Mouse (Mus musculus): ENCODE results near the gene Nfkbib. TPM values are rescaled to one million over a fixed set of nuclear protein-coding genes. Genes with fewer than 3 reads are reported as not detected.
A peak's percentile ranks its signal among the peaks of the same experiment; 100 is the strongest.

Nfkbib gene
- total and polyA plus RNA-seq, 2 experiments from 2014 or later, result 18.0 to 59.8 TPM

- H3K4me1 ChIP-seq (ENCODE audit: insufficient read depth), result no peaks in the 10 kb centered on the region
- no peak overlapping the region for H3K9ac ChIP-seq
- no peak overlapping the region for H3K4me3 ChIP-seq (ENCODE audit: low read depth, low read length)
- H3K4me2 ChIP-seq (ENCODE audit: low read depth), result no peak overlapping the region
- H3K9me3 ChIP-seq (ENCODE audit: low read length), result no peaks in the 10 kb centered on the region
- DNase-seq, result no peak
- no peak overlapping the region for H3K27ac ChIP-seq (ENCODE audit: low read depth, low read length)
- no peak for TF ChIP-seq CTCF (IDR thresholded peaks at IDR 0.05; ENCODE audit: low read depth)
- no peaks in the 10 kb centered on the region for H3K27me3 ChIP-seq (ENCODE audit: insufficient read depth, low read length)
- ATAC-seq, result no peak
- 96% methylated on average over 2 of the region's 2 CpGs for WGBS
- H3K36me3 ChIP-seq (ENCODE audit: insufficient read depth), result no peaks in the 10 kb centered on the region
These were observed 47.7 kb downstream of the Nfkbib start for GRCm38 (mm10) chr7:28719650-28720049.

GRCm38 (mm10) chr7:28719159-28719558, 48.2 kb downstream of the Nfkbib start:
- Histone ChIP-seq H3K36me3 (ENCODE audit: insufficient read depth) (no peaks in the 10 kb centered on the region), H3K4me2 (ENCODE audit: low read depth) (no peak overlapping the region), H3K9ac (no peak overlapping the region), H3K27me3 (ENCODE audit: insufficient read depth, low read length) (no peaks in the 10 kb centered on the region), H3K4me1 (ENCODE audit: insufficient read depth) (no peaks in the 10 kb centered on the region), H3K9me3 (ENCODE audit: low read length) (no peaks in the 10 kb centered on the region), H3K4me3 (ENCODE audit: low read depth, low read length) (no peak overlapping the region), H3K27ac (ENCODE audit: low read depth, low read length) (no peak overlapping the region)
- no peak for ATAC-seq
- no peak for TF ChIP-seq CTCF (IDR thresholded peaks at IDR 0.05; ENCODE audit: low read depth)
- WGBS, result 62% methylated on average over 4 of the region's 4 CpGs
- no peak for DNase-seq

- Histone ChIP-seq H3K27ac (ENCODE audit: low read depth, low read length) (no peak overlapping the region), H3K27me3 (ENCODE audit: insufficient read depth, low read length) (no peaks in the 10 kb centered on the region), H3K36me3 (ENCODE audit: insufficient read depth) (no peaks in the 10 kb centered on the region), H3K4me2 (ENCODE audit: low read depth) (no peak overlapping the region), H3K9ac (no peak overlapping the region), H3K9me3 (ENCODE audit: low read length) (no peaks in the 10 kb centered on the region), H3K4me3 (ENCODE audit: low read depth, low read length) (no peak overlapping the region), H3K4me1 (ENCODE audit: insufficient read depth) (no peaks in the 10 kb centered on the region)
- DNase-seq (no peak), ATAC-seq (no peak)
- no peak for TF ChIP-seq CTCF (IDR thresholded peaks at IDR 0.05; ENCODE audit: low read depth)
- WGBS, result 86% methylated on average over 10 of the region's 10 CpGs
These were observed 49.6 kb downstream of the Nfkbib start for GRCm38 (mm10) chr7:28717726-28718125.

- Histone ChIP-seq H3K9ac (peak within 1 kb of the TSS; percentile 58), H3K4me3 (ENCODE audit: low read depth, low read length) (peak within 1 kb of the TSS; percentile 38), H3K4me2 (ENCODE audit: low read depth) (peak within 1 kb of the TSS; percentile 76), H3K36me3 (ENCODE audit: insufficient read depth) (no peaks in the 10 kb centered on the region), H3K9me3 (ENCODE audit: low read length) (no peaks in the 10 kb centered on the region), H3K4me1 (ENCODE audit: insufficient read depth) (no peaks in the 10 kb centered on the region), H3K27ac (ENCODE audit: low read depth, low read length) (no peak within 1 kb of the TSS), H3K27me3 (ENCODE audit: insufficient read depth, low read length) (no peaks in the 10 kb centered on the region)
- peak; percentile 43 for DNase-seq
- ATAC-seq, result peak; percentile 77
- TF ChIP-seq CTCF (IDR thresholded peaks at IDR 0.05; ENCODE audit: low read depth), result no peak
- 3% methylated on average over 36 of the region's 36 CpGs for WGBS
These were observed 50.6 kb downstream of the Nfkbib start, which contains the start of gene Fbxo17 for GRCm38 (mm10) chr7:28716590-28717281. Fbxo17 (plus strand) TSS chr7:28716804.

- DNase-seq (no peak), ATAC-seq (0 out of 2 replicates have a peak, but pooled peaks have one; percentile 28)
- Histone ChIP-seq H3K27ac (ENCODE audit: low read depth, low read length) (no peak overlapping the region), H3K4me1 (ENCODE audit: insufficient read depth) (no peaks in the 10 kb centered on the region), H3K27me3 (ENCODE audit: insufficient read depth, low read length) (no peaks in the 10 kb centered on the region), H3K4me3 (ENCODE audit: low read depth, low read length) (no peak overlapping the region), H3K4me2 (ENCODE audit: low read depth) (no peak overlapping the region), H3K9ac (no peak overlapping the region), H3K36me3 (ENCODE audit: insufficient read depth) (no peaks in the 10 kb centered on the region), H3K9me3 (ENCODE audit: low read length) (no peaks in the 10 kb centered on the region)
- TF ChIP-seq CTCF (IDR thresholded peaks at IDR 0.05; ENCODE audit: low read depth), result peak; percentile 33; the same call in 1 of the 2 replicates
- 98% methylated on average over 2 of the region's 2 CpGs for WGBS
These were observed 51.7 kb downstream of the Nfkbib start for GRCm38 (mm10) chr7:28715598-28715997.

- DNase-seq, result no peak
- no peaks in the 10 kb centered on the region for H3K9me3 ChIP-seq (ENCODE audit: low read length)
- no peaks in the 10 kb centered on the region for H3K36me3 ChIP-seq (ENCODE audit: insufficient read depth)
- no peak overlapping the region for H3K4me3 ChIP-seq (ENCODE audit: low read depth, low read length)
- H3K27ac ChIP-seq (ENCODE audit: low read depth, low read length), result no peak overlapping the region
- ATAC-seq, result no peak
- WGBS, result 86% methylated on average over 5 of the region's 5 CpGs
- no peak overlapping the region for H3K4me2 ChIP-seq (ENCODE audit: low read depth)
- no peaks in the 10 kb centered on the region for H3K27me3 ChIP-seq (ENCODE audit: insufficient read depth, low read length)
- no peak for TF ChIP-seq CTCF (IDR thresholded peaks at IDR 0.05; ENCODE audit: low read depth)
- no peak overlapping the region for H3K9ac ChIP-seq
- H3K4me1 ChIP-seq (ENCODE audit: insufficient read depth), result no peaks in the 10 kb centered on the region
These were observed 52.6 kb downstream of the Nfkbib start for GRCm38 (mm10) chr7:28714667-28715066.

GRCm38 (mm10) chr7:28710962-28711361, 56.4 kb downstream of the Nfkbib start:
- H3K9me3 ChIP-seq (ENCODE audit: low read length), result no peaks in the 10 kb centered on the region
- no peak overlapping the region for H3K27ac ChIP-seq (ENCODE audit: low read depth, low read length)
- no peaks in the 10 kb centered on the region for H3K27me3 ChIP-seq (ENCODE audit: insufficient read depth, low read length)
- 61% methylated on average over 3 of the region's 3 CpGs for WGBS
- H3K4me1 ChIP-seq (ENCODE audit: insufficient read depth), result no peaks in the 10 kb centered on the region
- no peak overlapping the region for H3K4me3 ChIP-seq (ENCODE audit: low read depth, low read length)
- H3K4me2 ChIP-seq (ENCODE audit: low read depth), result no peak overlapping the region
- ATAC-seq (no peak), DNase-seq (no peak)
- no peaks in the 10 kb centered on the region for H3K36me3 ChIP-seq (ENCODE audit: insufficient read depth)
- H3K9ac ChIP-seq, result no peak overlapping the region
- TF ChIP-seq CTCF (IDR thresholded peaks at IDR 0.05; ENCODE audit: low read depth), result peak; percentile 22
